Mouse (Mus musculus): ENCODE data around the gene Heatr5b. TPM values are rescaled to one million over a fixed set of nuclear protein-coding genes. Genes with fewer than 3 reads are reported as not detected.

Heatr5b gene
- polyA plus RNA-seq (2015; fragmentation: Nextera tagmentation; extraction: Ambion mirVana): 9.6 and 12.1 TPM in 2 replicates

DNA sequence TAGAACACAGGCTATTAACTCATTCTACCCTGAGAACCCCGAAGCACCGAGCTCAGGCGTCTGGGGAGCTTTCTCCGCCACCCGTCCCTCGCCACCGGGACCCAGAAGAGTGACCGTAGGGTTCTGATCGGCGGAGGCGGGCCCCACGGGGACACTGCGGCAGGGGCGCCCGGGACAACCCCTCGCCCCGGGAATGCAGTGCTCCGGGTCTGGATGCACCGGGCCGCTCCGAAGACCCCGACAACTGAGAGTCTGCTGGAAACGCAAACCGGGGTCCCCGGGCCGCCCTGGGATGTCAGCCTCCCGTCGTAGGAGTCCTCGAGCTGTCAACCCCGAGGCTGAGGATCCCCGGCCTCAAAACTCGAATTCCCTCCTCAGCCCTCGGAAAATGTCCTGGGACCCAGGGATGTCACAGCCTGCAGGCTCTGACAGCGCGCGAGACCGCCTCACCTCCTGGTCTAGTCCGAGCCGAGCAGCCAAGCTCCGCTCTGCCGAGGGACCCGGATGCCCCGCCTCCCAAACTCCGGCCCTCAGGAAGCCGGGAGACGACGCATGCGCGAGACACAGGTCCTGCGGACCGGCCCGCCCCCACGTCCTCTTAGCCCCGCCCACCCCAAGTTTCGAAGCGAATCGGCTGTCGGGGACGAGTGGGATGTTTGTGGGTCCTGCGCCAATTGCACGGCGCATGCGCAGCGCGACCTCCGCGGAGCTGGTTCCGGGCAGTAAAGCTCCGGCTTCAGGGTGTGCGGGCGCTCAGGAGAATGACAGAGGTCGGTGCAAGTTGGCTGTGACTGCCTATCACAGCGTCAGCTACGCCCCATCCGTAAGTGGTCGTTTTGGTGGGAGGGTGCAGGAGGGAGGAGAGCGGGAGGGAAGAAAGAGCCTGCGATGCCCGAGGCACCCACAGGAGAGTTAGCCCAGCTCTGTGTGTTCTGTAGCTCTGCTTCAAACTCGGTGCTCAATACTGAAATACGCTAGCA lies at the start of gene Heatr5b, which contains the start of gene Gpatch11:
Gene Heatr5b, minus strand, starts transcription at position 509 of the 980 bp plus-strand sequence.
Gene Gpatch11, plus strand, starts transcription at position 712 of the 980 bp plus-strand sequence.
- Histone ChIP-seq H3K9ac (ENCODE audit: low read depth, low read length) (peak within 1 kb of the TSS; percentile 94), H3K36me3 (ENCODE audit: control insufficient read depth, insufficient read depth, low read length) (peaks cover 13% of the 10 kb centered on the region), H3K4me1 (ENCODE audit: control insufficient read depth, insufficient read depth, low read length) (no peaks in the 10 kb centered on the region; the same call in 1 of the 2 replicates), H3K4me2 (ENCODE audit: low read depth, low read length) (peak within 1 kb of the TSS; percentile 75), H3K27me3 (replicated peaks; ENCODE audit: control insufficient read depth, insufficient read depth, low read length) (no peaks in the 10 kb centered on the region), H3K9me3 (ENCODE audit: control insufficient read depth, low read length) (no peaks in the 10 kb centered on the region), H3K4me3 (ENCODE audit: low read length) (peak within 1 kb of the TSS; percentile 86), H3K27ac (ENCODE audit: low read length) (peak within 1 kb of the TSS; percentile 92)
- peak; percentile 99 for ATAC-seq
- WGBS: under 1% methylated on average over 81 of the region's 81 CpGs

DNA sequence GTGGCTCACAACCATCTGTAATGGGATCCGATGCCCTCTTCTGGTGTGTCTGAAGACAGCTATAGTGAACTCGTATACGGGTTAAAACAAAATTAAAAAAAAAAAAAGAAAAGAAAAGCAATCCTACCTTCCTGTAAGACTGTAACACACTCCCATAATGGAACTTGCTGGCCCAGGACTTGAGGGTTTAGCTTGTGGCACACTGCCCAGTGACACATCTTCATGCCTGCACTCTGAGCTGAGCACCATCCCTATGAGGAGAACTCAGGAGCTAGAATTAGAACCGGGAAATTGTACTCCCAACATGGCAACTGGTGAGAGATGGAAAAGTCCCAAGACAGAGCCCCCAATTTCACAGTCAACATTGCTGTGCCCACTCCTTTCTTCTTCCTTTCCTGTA lies 48.1 kb upstream of the Heatr5b start:
- no peaks in the 10 kb centered on the region for H3K36me3 ChIP-seq (ENCODE audit: control insufficient read depth, insufficient read depth, low read length)
- no peaks in the 10 kb centered on the region for H3K9me3 ChIP-seq (ENCODE audit: control insufficient read depth, low read length)
- H3K4me3 ChIP-seq (ENCODE audit: low read length): no peak overlapping the region
- H3K27ac ChIP-seq (ENCODE audit: low read length): no peak overlapping the region
- no peak for ATAC-seq
- 92% methylated on average over 4 of the region's 4 CpGs for WGBS
- peaks cover 8% of the 10 kb centered on the region for H3K4me1 ChIP-seq (ENCODE audit: control insufficient read depth, insufficient read depth, low read length)
- no peak overlapping the region for H3K4me2 ChIP-seq (ENCODE audit: low read depth, low read length)
- no peak overlapping the region for H3K9ac ChIP-seq (ENCODE audit: low read depth, low read length)
- no peaks in the 10 kb centered on the region for H3K27me3 ChIP-seq (replicated peaks; ENCODE audit: control insufficient read depth, insufficient read depth, low read length)

DNA sequence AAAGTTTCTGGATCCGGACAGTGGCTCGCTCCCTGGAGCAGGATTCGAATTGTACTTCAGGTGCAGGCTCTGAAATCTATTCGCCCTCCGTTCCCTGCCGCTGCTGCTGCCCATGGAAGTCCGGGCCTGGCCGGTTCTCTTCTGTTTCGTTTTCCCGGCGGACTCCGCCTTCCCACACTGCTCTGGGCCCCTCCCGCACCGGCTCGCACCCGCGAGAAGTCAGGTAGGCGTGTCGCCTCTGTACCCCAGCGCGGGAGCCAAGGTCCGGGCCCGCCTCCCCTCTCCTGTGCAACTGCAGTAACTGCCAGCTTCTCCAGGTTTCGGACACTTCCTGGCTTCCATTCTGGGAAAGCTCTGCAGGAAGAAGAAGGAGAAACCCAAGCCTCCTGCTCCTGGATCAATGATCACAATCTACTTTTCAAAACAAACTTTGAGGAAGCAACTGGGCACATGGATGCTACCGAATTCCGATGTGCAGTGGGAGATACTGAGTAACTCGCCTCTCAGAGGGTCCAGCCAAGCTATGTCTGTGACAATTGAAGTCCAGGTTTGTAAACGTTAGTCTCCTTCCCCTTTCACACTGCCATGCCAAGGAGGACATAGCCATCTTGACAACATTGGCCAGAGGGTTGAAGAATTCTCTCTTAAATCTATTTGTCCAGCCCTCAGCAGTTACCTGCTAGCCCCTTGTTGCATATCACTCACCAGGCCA lies 47.4 kb upstream of the Heatr5b start, which contains the start of gene Eif2ak2:
Gene Eif2ak2, minus strand, starts transcription at position 173 of the 712 bp plus-strand sequence.
- ATAC-seq: peak; percentile 100
- 1% methylated on average over 28 of the region's 28 CpGs for WGBS
- H3K9me3 ChIP-seq (ENCODE audit: control insufficient read depth, low read length): no peaks in the 10 kb centered on the region

DNA sequence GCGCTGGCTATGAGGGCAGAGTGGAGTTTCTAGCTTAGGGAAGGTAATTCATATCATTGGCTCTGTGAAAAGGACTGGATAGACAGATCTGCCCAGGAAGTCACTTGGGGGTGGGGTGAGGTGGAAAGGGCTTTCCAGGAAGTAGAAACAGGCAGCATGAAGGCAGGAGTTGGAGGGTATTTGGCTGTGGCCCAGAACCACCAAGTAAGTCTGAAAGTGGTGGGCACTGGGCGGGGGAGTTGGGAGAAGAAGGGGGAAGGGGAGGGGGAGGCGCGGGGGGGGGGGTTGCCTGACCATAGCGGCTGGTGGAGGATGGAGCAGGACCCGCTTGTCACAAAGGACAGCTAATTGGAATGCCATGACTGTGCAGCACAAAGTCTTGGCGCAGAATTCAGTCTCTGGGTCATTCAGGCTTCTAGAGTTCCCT lies 46.7 kb upstream of the Heatr5b start:
- Histone ChIP-seq H3K4me1 (ENCODE audit: control insufficient read depth, insufficient read depth, low read length) (peaks cover 8% of the 10 kb centered on the region), H3K4me3 (ENCODE audit: low read length) (peak overlapping the region; percentile 69), H3K9me3 (ENCODE audit: control insufficient read depth, low read length) (no peaks in the 10 kb centered on the region), H3K27me3 (replicated peaks; ENCODE audit: control insufficient read depth, insufficient read depth, low read length) (no peaks in the 10 kb centered on the region), H3K9ac (ENCODE audit: low read depth, low read length) (peak overlapping the region; percentile 72), H3K27ac (ENCODE audit: low read length) (peak overlapping the region; percentile 88), H3K4me2 (ENCODE audit: low read depth, low read length) (peak overlapping the region; percentile 59), H3K36me3 (ENCODE audit: control insufficient read depth, insufficient read depth, low read length) (no peaks in the 10 kb centered on the region)
- ATAC-seq: peak; percentile 57
- 9% methylated on average over 6 of the region's 7 CpGs for WGBS

More for the DNA sequence above, 47.4 kb upstream of the Heatr5b start, which contains the start of gene Eif2ak2:
- peak within 1 kb of the TSS; percentile 72 for H3K9ac ChIP-seq (ENCODE audit: low read depth, low read length)
- H3K27me3 ChIP-seq (replicated peaks; ENCODE audit: control insufficient read depth, insufficient read depth, low read length): no peaks in the 10 kb centered on the region
- peak within 1 kb of the TSS; percentile 59 for H3K4me2 ChIP-seq (ENCODE audit: low read depth, low read length)
- no peaks in the 10 kb centered on the region for H3K36me3 ChIP-seq (ENCODE audit: control insufficient read depth, insufficient read depth, low read length)
- peak within 1 kb of the TSS; percentile 69 for H3K4me3 ChIP-seq (ENCODE audit: low read length)
- peak within 1 kb of the TSS; percentile 88 for H3K27ac ChIP-seq (ENCODE audit: low read length)
- H3K4me1 ChIP-seq (ENCODE audit: control insufficient read depth, insufficient read depth, low read length): peaks cover 8% of the 10 kb centered on the region

DNA sequence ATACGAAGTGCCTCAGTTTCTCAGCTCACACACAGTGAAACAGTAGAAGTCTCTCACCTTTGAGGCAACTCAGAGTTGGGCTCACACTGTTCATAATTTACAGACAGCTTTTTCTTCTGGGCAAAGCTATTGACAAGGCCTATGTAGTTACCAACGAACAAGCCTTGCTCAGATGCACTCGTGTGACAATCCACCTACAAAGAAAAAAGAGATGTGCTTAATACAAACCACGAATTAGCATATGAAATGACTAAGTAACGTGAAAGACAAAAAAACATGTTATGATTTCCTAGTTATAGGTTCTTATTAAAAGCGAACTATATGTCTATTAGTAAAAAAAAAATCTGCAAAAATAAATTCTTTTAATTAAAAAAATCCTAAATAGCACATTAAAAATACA lies 38.7 kb upstream of the Heatr5b start:
- Histone ChIP-seq H3K4me3 (ENCODE audit: low read length) (no peak overlapping the region), H3K36me3 (ENCODE audit: control insufficient read depth, insufficient read depth, low read length) (no peaks in the 10 kb centered on the region; the same call in 1 of the 2 replicates), H3K9me3 (ENCODE audit: control insufficient read depth, low read length) (no peaks in the 10 kb centered on the region), H3K27me3 (replicated peaks; ENCODE audit: control insufficient read depth, insufficient read depth, low read length) (no peaks in the 10 kb centered on the region), H3K4me1 (ENCODE audit: control insufficient read depth, insufficient read depth, low read length) (no peaks in the 10 kb centered on the region), H3K9ac (ENCODE audit: low read depth, low read length) (no peak overlapping the region), H3K27ac (ENCODE audit: low read length) (no peak overlapping the region), H3K4me2 (ENCODE audit: low read depth, low read length) (no peak overlapping the region)
- ATAC-seq: no peak
- WGBS: 89% methylated on average over 6 of the region's 6 CpGs

DNA sequence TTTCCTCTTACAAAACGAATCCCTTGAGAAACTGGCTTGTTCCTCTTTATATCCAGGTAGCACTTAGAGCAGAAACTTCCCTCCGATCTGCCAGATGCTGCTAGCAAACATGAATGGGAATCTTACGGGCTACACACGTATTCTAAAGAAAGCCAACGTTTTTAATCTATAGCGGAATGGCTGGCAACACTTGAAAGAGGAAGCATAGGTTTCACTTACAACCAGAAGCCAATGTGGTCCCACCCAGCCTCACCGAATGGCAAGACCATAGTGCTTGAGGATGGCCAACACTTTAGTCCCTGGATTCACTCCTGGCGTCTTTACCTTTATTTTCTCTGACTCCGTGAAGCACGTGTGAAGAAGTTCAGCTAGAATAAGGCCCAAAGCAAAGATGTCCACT lies 21.1 kb upstream of the Heatr5b start:
- ATAC-seq: no peak
- 87% methylated on average over 10 of the region's 10 CpGs for WGBS
- Histone ChIP-seq H3K36me3 (ENCODE audit: control insufficient read depth, insufficient read depth, low read length) (peaks cover 3% of the 10 kb centered on the region; the same call in 1 of the 2 replicates), H3K9ac (ENCODE audit: low read depth, low read length) (no peak overlapping the region), H3K27ac (ENCODE audit: low read length) (no peak overlapping the region), H3K4me1 (ENCODE audit: control insufficient read depth, insufficient read depth, low read length) (no peaks in the 10 kb centered on the region), H3K4me2 (ENCODE audit: low read depth, low read length) (no peak overlapping the region), H3K4me3 (ENCODE audit: low read length) (no peak overlapping the region), H3K27me3 (replicated peaks; ENCODE audit: control insufficient read depth, insufficient read depth, low read length) (no peaks in the 10 kb centered on the region), H3K9me3 (ENCODE audit: control insufficient read depth, low read length) (no peaks in the 10 kb centered on the region)

DNA sequence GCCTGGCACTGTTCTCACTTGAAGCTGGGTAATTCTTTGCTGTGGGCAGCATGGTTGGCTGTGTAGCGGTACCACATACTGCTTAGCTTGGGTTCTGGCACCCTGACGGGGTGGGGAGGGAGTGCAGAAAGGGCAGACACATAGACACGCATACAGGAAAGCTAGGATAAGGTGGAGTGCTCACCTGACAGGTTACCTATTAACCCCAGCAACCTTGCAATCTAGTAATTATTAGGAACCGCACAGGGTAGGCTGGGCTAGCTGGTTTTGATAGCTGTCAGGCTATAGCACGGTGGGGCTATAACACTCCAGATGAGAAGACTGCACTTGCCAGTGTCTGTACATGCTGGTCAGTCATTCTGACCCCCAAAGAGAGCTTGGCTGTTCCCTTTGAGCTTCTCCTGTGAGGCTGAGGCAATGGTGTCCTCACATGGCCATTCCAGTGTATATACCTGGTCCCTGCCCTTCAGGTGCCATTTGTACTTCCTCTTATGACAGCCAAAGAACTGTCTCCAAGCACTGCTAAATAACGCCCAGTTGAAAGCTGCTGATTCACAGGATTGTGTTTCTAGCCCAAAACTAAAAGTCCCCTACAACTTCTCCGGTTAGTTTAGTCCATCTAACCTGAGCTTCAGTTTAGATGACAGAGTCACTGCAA lies 7.2 kb upstream of the Heatr5b start:
- H3K4me3 ChIP-seq (ENCODE audit: low read length): no peak overlapping the region
- no peaks in the 10 kb centered on the region for H3K4me1 ChIP-seq (ENCODE audit: control insufficient read depth, insufficient read depth, low read length)
- peak; percentile 95 for ATAC-seq
- H3K4me2 ChIP-seq (ENCODE audit: low read depth, low read length): no peak overlapping the region
- 69% methylated on average over 7 of the region's 7 CpGs for WGBS
- no peaks in the 10 kb centered on the region for H3K27me3 ChIP-seq (replicated peaks; ENCODE audit: control insufficient read depth, insufficient read depth, low read length)
- H3K9ac ChIP-seq (ENCODE audit: low read depth, low read length): no peak overlapping the region
- peaks cover 27% of the 10 kb centered on the region for H3K36me3 ChIP-seq (ENCODE audit: control insufficient read depth, insufficient read depth, low read length)
- peak overlapping the region; percentile 59; the same call in 1 of the 2 replicates for H3K27ac ChIP-seq (ENCODE audit: low read length)
- no peaks in the 10 kb centered on the region for H3K9me3 ChIP-seq (ENCODE audit: control insufficient read depth, low read length)

DNA sequence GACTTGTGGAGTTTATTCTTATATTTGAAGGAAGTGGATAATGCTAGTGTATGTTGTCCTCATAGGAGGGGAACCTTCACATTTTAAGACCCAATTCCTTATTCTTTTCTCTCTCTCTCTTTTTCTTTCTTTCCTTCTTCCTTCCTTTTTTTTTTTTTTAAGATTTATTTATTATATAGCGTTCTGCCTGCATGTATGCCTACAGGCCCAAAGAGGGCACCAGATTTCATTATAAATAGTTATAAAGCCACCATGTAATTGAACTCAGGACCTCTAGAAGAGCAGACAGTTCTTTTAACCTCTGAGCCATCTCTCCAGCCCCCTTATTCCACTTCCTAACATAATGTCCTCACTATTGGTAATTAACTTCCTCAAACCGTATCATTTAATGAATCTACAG lies 892 bp upstream of the Heatr5b start:
- Histone ChIP-seq H3K36me3 (ENCODE audit: control insufficient read depth, insufficient read depth, low read length) (peaks cover 15% of the 10 kb centered on the region), H3K4me3 (ENCODE audit: low read length) (peak overlapping the region; percentile 86), H3K4me1 (ENCODE audit: control insufficient read depth, insufficient read depth, low read length) (no peaks in the 10 kb centered on the region), H3K4me2 (ENCODE audit: low read depth, low read length) (peak overlapping the region; percentile 75), H3K9me3 (ENCODE audit: control insufficient read depth, low read length) (no peaks in the 10 kb centered on the region), H3K27me3 (replicated peaks; ENCODE audit: control insufficient read depth, insufficient read depth, low read length) (no peaks in the 10 kb centered on the region), H3K27ac (ENCODE audit: low read length) (peak overlapping the region; percentile 92), H3K9ac (ENCODE audit: low read depth, low read length) (peak overlapping the region; percentile 75)
- WGBS: 28% methylated on average over 2 of the region's 2 CpGs
- no peak for ATAC-seq
